Comparison of ENCODE assay signal across 8 mouse cellular contexts in the genomic region with DNA sequence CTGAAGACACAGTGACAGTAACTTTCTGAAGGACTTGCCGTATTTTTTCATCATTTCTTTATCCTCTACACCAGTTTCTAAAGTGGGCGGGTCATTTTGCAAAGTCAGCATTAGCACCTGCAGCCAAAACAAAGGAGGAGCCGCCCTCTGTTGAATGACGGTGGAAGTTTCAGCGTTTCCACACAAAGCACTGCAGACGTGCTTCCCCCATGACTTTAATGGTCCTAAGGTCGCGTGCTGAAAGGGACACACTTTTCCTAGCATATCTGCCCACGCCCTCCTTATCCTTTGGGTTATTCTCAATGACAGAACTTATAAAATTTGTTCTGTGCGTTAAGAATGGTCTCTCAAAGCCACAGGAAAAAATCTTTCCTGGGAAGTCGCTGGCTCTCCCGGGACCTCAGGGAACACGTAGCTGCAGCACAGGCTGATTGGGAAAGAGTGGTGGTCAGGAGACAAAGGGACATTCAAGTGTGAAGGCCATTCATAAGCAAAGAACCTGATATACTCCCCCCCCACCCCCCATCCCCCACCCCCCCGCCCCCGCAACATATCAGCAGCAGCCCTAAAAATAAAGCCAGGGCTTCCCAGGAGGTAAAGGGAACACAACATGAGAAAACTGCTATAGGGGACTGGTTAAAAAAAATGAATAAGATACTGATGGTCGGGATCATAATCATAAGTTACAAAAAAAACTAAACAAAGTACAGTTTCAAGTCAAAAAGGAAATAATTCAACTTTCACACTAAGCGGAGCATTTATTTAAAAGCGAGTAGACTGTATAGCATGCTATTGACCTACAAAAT.
A peak's percentile ranks its signal among the peaks of the same experiment; 100 is the strongest.
DNase-seq lines count a peak whose midpoint lies in the region; ATAC-seq and TF ChIP-seq lines count a peak whose summit lies in the region.

No protein-coding gene starts in this region.

- no peak overlapping the region for H3K9ac ChIP-seq in lung, embryonic 14.5 days
- peak overlapping the region; percentile 16; the same call in 1 of the 2 replicates for H3K9ac ChIP-seq in forebrain, embryonic 15.5 days (replicated peaks)
- H3K9ac ChIP-seq in liver, embryonic 14.5 days (replicated peaks) = no peak overlapping the region

- no peaks in the 10 kb centered on the region for H3K27me3 ChIP-seq in lung, embryonic 14.5 days (ENCODE audit: insufficient read depth, low read length)
- H3K27me3 ChIP-seq in forebrain, embryonic 15.5 days = no peaks in the 10 kb centered on the region
- no peaks in the 10 kb centered on the region for H3K27me3 ChIP-seq in liver, embryonic 14.5 days (ENCODE audit: control insufficient read depth, insufficient read depth, low read length)

- H3K4me2 ChIP-seq in lung, embryonic 14.5 days = no peak overlapping the region
- H3K4me2 ChIP-seq in forebrain, embryonic 15.5 days (replicated peaks) = peak overlapping the region; percentile 33
- peak overlapping the region; percentile 26; the same call in 1 of the 2 replicates for H3K4me2 ChIP-seq in liver, embryonic 14.5 days (ENCODE audit: low read depth)

- H3K4me1 ChIP-seq in lung, embryonic 14.5 days (ENCODE audit: insufficient read depth) = no peaks in the 10 kb centered on the region
- H3K4me1 ChIP-seq in lung, adult 2 months (ENCODE audit: control insufficient read depth, insufficient read depth, low read length) = no peaks in the 10 kb centered on the region
- peaks cover 37% of the 10 kb centered on the region for H3K4me1 ChIP-seq in forebrain, embryonic 15.5 days
- H3K4me1 ChIP-seq in liver, embryonic 14.5 days (replicated peaks; ENCODE audit: control insufficient read depth in 2 of 2, insufficient read depth in 2 of 2, low read length in 1 of 2) = no peaks in the 10 kb centered on the region

- H3K36me3 ChIP-seq in lung, embryonic 14.5 days (ENCODE audit: insufficient read depth) = no peaks in the 10 kb centered on the region
- H3K36me3 ChIP-seq in forebrain, embryonic 15.5 days = no peaks in the 10 kb centered on the region
- H3K36me3 ChIP-seq in liver, embryonic 14.5 days (replicated peaks; ENCODE audit: control insufficient read depth, insufficient read depth, low read depth) = no peaks in the 10 kb centered on the region

- no peak for TF ChIP-seq POLR2A in lung, adult 2 months (IDR thresholded peaks at IDR 0.05; ENCODE audit: borderline replicate concordance, extremely low read depth, low read depth, low read length)

- 29% methylated on average over 18 of the region's 18 CpGs for WGBS in lung, embryonic 14.5 days
- 39% methylated on average over 18 of the region's 18 CpGs for WGBS in lung, adult 2 months
- 3% methylated on average over 18 of the region's 18 CpGs for WGBS in forebrain, embryonic 15.5 days
- 16% methylated on average over 18 of the region's 18 CpGs for WGBS in liver, embryonic 14.5 days (ENCODE audit: insufficient replicate concordance)

- TF ChIP-seq CTCF in lung, embryonic 14.5 days (IDR thresholded peaks at IDR 0.05; ENCODE audit: low read depth) = 0 out of 2 replicates have a peak, but pooled peaks have one; percentile 7
- no peak for TF ChIP-seq CTCF in lung, adult 2 months (IDR thresholded peaks at IDR 0.05; ENCODE audit: insufficient read depth, low read length)
- TF ChIP-seq CTCF in liver, embryonic 14.5 days (IDR thresholded peaks at IDR 0.05; ENCODE audit: low read depth) = no peak

- no peak overlapping the region for H3K4me3 ChIP-seq in lung, embryonic 14.5 days (ENCODE audit: low read depth, low read length)
- H3K4me3 ChIP-seq in lung, adult 2 months (replicated peaks; ENCODE audit: extremely low read depth, low read depth, low read length) = no peak overlapping the region
- peak overlapping the region; percentile 16 for H3K4me3 ChIP-seq in forebrain, embryonic 15.5 days
- H3K4me3 ChIP-seq in liver, embryonic 14.5 days (ENCODE audit: insufficient read depth in 1 of 2, low read depth in 2 of 2, low read length in 2 of 2) = no peak overlapping the region

- no peak for TF ChIP-seq EP300 in liver, embryonic 14.5 days (IDR thresholded peaks at IDR 0.05; ENCODE audit: low read depth)

- H3K27ac ChIP-seq in lung, embryonic 14.5 days (ENCODE audit: low read depth) = no peak overlapping the region
- peak overlapping the region; percentile 36; the same call in 1 of the 2 replicates for H3K27ac ChIP-seq in forebrain, embryonic 15.5 days (replicated peaks)
- H3K27ac ChIP-seq in liver, embryonic 14.5 days = no peak overlapping the region

- ATAC-seq in lung, embryonic 14.5 days (ENCODE audit: insufficient read depth) = peak; percentile 19; the same call in 1 of the 2 replicates
- ATAC-seq in forebrain, embryonic 15.5 days (replicated peaks) = no peak
- ATAC-seq in liver, embryonic 14.5 days (ENCODE audit: insufficient read depth) = no peak

- DNase-seq in lung, embryonic 14.5 days = peak; percentile 30
- no peak for DNase-seq in lung, adult 2 months
- DNase-seq in liver, embryonic 14.5 days (ENCODE audit: low read depth in 3 of 3, low spot score in 3 of 3) = no peak
- DNase-seq in thymus, postnatal 0 days (ENCODE audit: low spot score) = peak; percentile 65
- no peak for DNase-seq in ovary, postnatal 10 days (ENCODE audit: low spot score)
- DNase-seq in natural killer cell, adult 2 months (ENCODE audit: low spot score in 2 of 2) = no peak
- no peak for DNase-seq in kidney, adult 9 months

- no peaks in the 10 kb centered on the region for H3K9me3 ChIP-seq in lung, embryonic 14.5 days (ENCODE audit: low read depth, low read length)
- no peaks in the 10 kb centered on the region for H3K9me3 ChIP-seq in forebrain, embryonic 15.5 days
- no peaks in the 10 kb centered on the region for H3K9me3 ChIP-seq in liver, embryonic 14.5 days (ENCODE audit: control insufficient read depth, low read length)

Comparison
In these comparisons a context has a peak if more than half of its experiments do, and no peak if none do; other contexts are left out.
1. DNase-seq: peak in lung, embryonic 14.5 days (single experiment) and thymus, postnatal 0 days (single experiment); none in lung, adult 2 months (single experiment), liver, embryonic 14.5 days (0 of 3), ovary, postnatal 10 days (single experiment), natural killer cell, adult 2 months (0 of 2) and kidney, adult 9 months (single experiment).